ENCODE assay signal across 9 mouse cellular contexts in the genomic region with DNA sequence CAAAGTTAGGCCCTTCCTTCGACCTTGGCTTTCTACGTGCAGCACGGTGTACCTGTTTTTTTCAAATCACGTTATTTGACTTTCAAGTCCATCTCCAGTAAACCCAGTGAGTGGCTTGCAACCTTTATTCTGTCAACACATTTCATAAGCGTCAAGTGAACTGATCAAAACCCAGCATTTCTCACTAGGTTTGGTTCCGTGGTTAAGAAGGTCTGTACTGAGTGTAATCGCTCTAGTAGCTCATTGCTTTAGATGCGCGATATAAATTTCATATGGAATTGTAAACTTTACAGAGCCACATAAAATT. TPM values are rescaled to one million over a fixed set of nuclear protein-coding genes. Genes with fewer than 3 reads are reported as not detected.
DNase-seq lines count a peak whose midpoint lies in the region; ATAC-seq lines count a peak whose summit lies in the region.
"Had no signal": no experiment of that assay in that cellular context is flagged by ENCODE, and none has a peak within 500 bp of the region (broad histone marks: within the 10 kb centered on the region; RNA-seq: fewer than 3 reads in every experiment).

No protein-coding gene starts in this region.

- H3K27me3 ChIP-seq in kidney, embryonic 15.5 days, result no peaks in the 10 kb centered on the region
- no peaks in the 10 kb centered on the region for H3K27me3 ChIP-seq in hindbrain, embryonic 15.5 days
- H3K27me3 ChIP-seq in midbrain, embryonic 16.5 days (ENCODE audit: control insufficient read depth, insufficient read depth, low read depth, low read length), result no peaks in the 10 kb centered on the region

- ATAC-seq in kidney, embryonic 15.5 days (replicated peaks; ENCODE audit: low FRiP score), result no peak
- no peak for ATAC-seq in hindbrain, embryonic 15.5 days (ENCODE audit: low FRiP score, low read depth)
- ATAC-seq in midbrain, embryonic 16.5 days, result peak; percentile 2; the same call in 1 of the 2 replicates

- peak overlapping the region; percentile 90 for H3K4me2 ChIP-seq in kidney, embryonic 15.5 days
- H3K4me2 ChIP-seq in hindbrain, embryonic 15.5 days, result peak overlapping the region; percentile 76
- peak overlapping the region; percentile 68 for H3K4me2 ChIP-seq in midbrain, embryonic 16.5 days (ENCODE audit: low read length)

- H3K27ac ChIP-seq in kidney, embryonic 15.5 days, result peak overlapping the region; percentile 87
- H3K27ac ChIP-seq in brown adipose tissue, adult 24 weeks (replicated peaks; ENCODE audit: low read depth, low read length), result peak overlapping the region; percentile 53
- peak overlapping the region; percentile 89 for H3K27ac ChIP-seq in hindbrain, embryonic 15.5 days (replicated peaks)
- H3K27ac ChIP-seq in midbrain, embryonic 16.5 days (ENCODE audit: low read length), result peak overlapping the region; percentile 77

- DNase-seq in kidney, adult 8-10 months, result no peak
- no peak for DNase-seq in adrenal gland, postnatal 10 days
- DNase-seq in right cerebral cortex, postnatal 36 days (ENCODE audit: low spot score in 2 of 2), result no peak
- no peak for DNase-seq in layer of hippocampus, adult 8-10 months (ENCODE audit: low spot score in 2 of 2)

- H3K9ac ChIP-seq in kidney, embryonic 15.5 days, result peak overlapping the region; percentile 80
- H3K9ac ChIP-seq in hindbrain, embryonic 15.5 days, result peak overlapping the region; percentile 93
- peak overlapping the region; percentile 75 for H3K9ac ChIP-seq in midbrain, embryonic 16.5 days (ENCODE audit: low read depth, low read length)

- H3K4me1 ChIP-seq in kidney, embryonic 15.5 days, result peaks cover 9% of the 10 kb centered on the region
- H3K4me1 ChIP-seq in brown adipose tissue, adult 24 weeks (ENCODE audit: control insufficient read depth, insufficient read depth, insufficient read length, low read length), result peaks cover 3% of the 10 kb centered on the region; the same call in 1 of the 2 replicates
- peaks cover 10% of the 10 kb centered on the region for H3K4me1 ChIP-seq in hindbrain, embryonic 15.5 days (replicated peaks)
- peaks cover 13% of the 10 kb centered on the region for H3K4me1 ChIP-seq in midbrain, embryonic 16.5 days (ENCODE audit: control insufficient read depth, insufficient read depth, low read length)

- WGBS in kidney, embryonic 15.5 days, result 2% methylated on average over 9 of the region's 9 CpGs
- WGBS in hindbrain, embryonic 15.5 days, result 4% methylated on average over 9 of the region's 9 CpGs
- 3% methylated on average over 9 of the region's 9 CpGs for WGBS in midbrain, embryonic 16.5 days

- H3K36me3 ChIP-seq in kidney, embryonic 15.5 days, result peaks cover 34% of the 10 kb centered on the region
- peaks cover 19% of the 10 kb centered on the region for H3K36me3 ChIP-seq in hindbrain, embryonic 15.5 days
- H3K36me3 ChIP-seq in midbrain, embryonic 16.5 days (ENCODE audit: control insufficient read depth, insufficient read depth, low read length), result peaks cover 9% of the 10 kb centered on the region; the same call in 1 of the 2 replicates

- H3K4me3 ChIP-seq in kidney, embryonic 15.5 days (replicated peaks), result peak overlapping the region; percentile 81
- H3K4me3 ChIP-seq in brown adipose tissue, adult 24 weeks (ENCODE audit: insufficient read depth, low read depth, low read length), result peak overlapping the region; percentile 89
- peak overlapping the region; percentile 91 for H3K4me3 ChIP-seq in hindbrain, embryonic 15.5 days
- peak overlapping the region; percentile 59 for H3K4me3 ChIP-seq in midbrain, embryonic 16.5 days (ENCODE audit: low read depth, low read length)

- H3K9me3 ChIP-seq in kidney, embryonic 15.5 days (replicated peaks), result no peaks in the 10 kb centered on the region
- no peaks in the 10 kb centered on the region for H3K9me3 ChIP-seq in hindbrain, embryonic 15.5 days
- no peaks in the 10 kb centered on the region for H3K9me3 ChIP-seq in midbrain, embryonic 16.5 days (replicated peaks; ENCODE audit: control insufficient read depth, low read length, poor library complexity, severe bottlenecking)

RNA-seq across cellular contexts. Expression of gene Adh5, which starts 0.5 kb away (rescaled TPM):
- 236 and 242 TPM in 2 replicates for polyA plus RNA-seq in kidney, embryonic 15.5 days (2015; fragmentation: Nextera tagmentation; extraction: Ambion mirVana)
- polyA plus RNA-seq in brown adipose tissue, adult 24 weeks (2012; ENCODE audit: insufficient read depth, insufficient read length, missing spikeins), result 120 and 135 TPM in 2 replicates
- polyA plus RNA-seq in hindbrain, embryonic 15.5 days (2015; fragmentation: Nextera tagmentation; extraction: Ambion mirVana), result 186 and 189 TPM in 2 replicates
- 192 and 203 TPM in 2 replicates for polyA plus RNA-seq in midbrain, embryonic 16.5 days (2015; fragmentation: Nextera tagmentation; extraction: Ambion mirVana)
- 100 to 1,000 TPM; 209 TPM for total RNA-seq in adrenal gland, postnatal 10 days (2021)
- 10 to 100 TPM; 63.2 to 74.4 (median 69.9) TPM for total RNA-seq in layer of hippocampus, adult 8-10 months (2022)

RNA-seq across cellular contexts. Expression of gene Adh4, which starts 28.2 kb away (rescaled TPM):
- 0.23 TPM in 1 of 2 replicates, not detected in the other for polyA plus RNA-seq in kidney, embryonic 15.5 days (2015; fragmentation: Nextera tagmentation; extraction: Ambion mirVana)
- 2.5 TPM in 2 replicates for polyA plus RNA-seq in brown adipose tissue, adult 24 weeks (2012; ENCODE audit: insufficient read depth, insufficient read length, missing spikeins)
- not detected in 2 replicates for polyA plus RNA-seq in hindbrain, embryonic 15.5 days (2015; fragmentation: Nextera tagmentation; extraction: Ambion mirVana)
- not detected in 2 replicates for polyA plus RNA-seq in midbrain, embryonic 16.5 days (2015; fragmentation: Nextera tagmentation; extraction: Ambion mirVana)
- total RNA-seq in adrenal gland, postnatal 10 days (2021), result 1 to 10 TPM; 3.6 to 4.4 TPM
- not detected for total RNA-seq in layer of hippocampus, adult 8-10 months (2022)
- total RNA-seq: hematopoietic stem cell, adult 5-6 weeks had no signal

RNA-seq across cellular contexts. Expression of gene Metap1, which starts 45.9 kb away (rescaled TPM):
- polyA plus RNA-seq in kidney, embryonic 15.5 days (2015; fragmentation: Nextera tagmentation; extraction: Ambion mirVana), result 46.1 and 47.3 TPM in 2 replicates
- 21.0 and 21.7 TPM in 2 replicates for polyA plus RNA-seq in brown adipose tissue, adult 24 weeks (2012; ENCODE audit: insufficient read depth, insufficient read length, missing spikeins)
- polyA plus RNA-seq in hindbrain, embryonic 15.5 days (2015; fragmentation: Nextera tagmentation; extraction: Ambion mirVana), result 44.8 and 46.2 TPM in 2 replicates
- 49.2 and 50.2 TPM in 2 replicates for polyA plus RNA-seq in midbrain, embryonic 16.5 days (2015; fragmentation: Nextera tagmentation; extraction: Ambion mirVana)
- total RNA-seq in adrenal gland, postnatal 10 days (2021), result 10 to 100 TPM; 47.0 to 50.4 TPM
- 10 to 100 TPM; 46.0 to 50.2 (median 47.7) TPM for total RNA-seq in layer of hippocampus, adult 8-10 months (2022)
